Mouse (Mus musculus) forebrain, postnatal 0 days (tissue): ENCODE data around the gene Sorcs2. TPM values are rescaled to one million over a fixed set of nuclear protein-coding genes. Genes with fewer than 3 reads are reported as not detected.

Experiments used
- ATAC-seq: fragments of 200-750 bp; cut with Nextera tagmentation; 2 replicates; pipeline ENCODE4 v1.8.0; 2017; ENCODE audit warnings: mild to moderate bottlenecking, moderate library complexity
- DNase-seq: peaks from one replicate; pipeline ENCODE4 v3.0.0-alpha.2; 2015
- H3K27ac ChIP-seq: fragments of 300-500 bp; sonication (generic); 2 replicates; pipeline ENCODE4 v1.5.1; 2014; ENCODE audit warnings: low read depth, mild to moderate bottlenecking, antibody characterized with exemption, low read length, moderate library complexity, mixed read lengths
- H3K27me3 ChIP-seq: fragments of 300-500 bp; sonication (generic); 2 replicates; pipeline ENCODE4 v1.6.1; 2014; ENCODE audit warnings: mild to moderate bottlenecking, low read length, mixed read lengths; ENCODE audit not compliant: insufficient read depth
- H3K36me3 ChIP-seq: fragments of 300-500 bp; sonication (generic); 2 replicates; pipeline ENCODE4 v1.6.1; 2014; ENCODE audit warnings: mild to moderate bottlenecking, moderate library complexity; ENCODE audit not compliant: insufficient read depth
- H3K4me1 ChIP-seq: fragments of 300-500 bp; sonication (generic); 2 replicates; pipeline ENCODE4 v1.6.1; 2014; ENCODE audit warnings: antibody characterized with exemption; ENCODE audit not compliant: insufficient read depth
- H3K4me2 ChIP-seq: fragments of 300-500 bp; sonication (generic); 2 replicates; pipeline ENCODE4 v1.6.1; 2014; ENCODE audit warnings: low read depth, mild to moderate bottlenecking, moderate library complexity
- H3K4me3 ChIP-seq: fragments of 300-500 bp; sonication (generic); 2 replicates; pipeline ENCODE4 v1.5.1; 2014; ENCODE audit warnings: low read depth, low read length, mixed read lengths
- H3K9ac ChIP-seq: fragments of 300-500 bp; sonication (generic); 2 replicates; pipeline ENCODE4 v1.6.1; 2014; ENCODE audit warnings: mild to moderate bottlenecking
- H3K9me3 ChIP-seq: fragments of 300-500 bp; sonication (generic); 2 replicates; pipeline ENCODE4 v1.6.1; 2016; ENCODE audit warnings: low read length
- CTCF ChIP-seq: sonication (generic); IDR thresholded peaks from 2 replicates; pipeline ENCODE4 v1.5.1; 2016; ENCODE audit warnings: antibody characterized with exemption, control low read depth, low read depth
- WGBS: fragments of 180-500 bp; shearing (Covaris S2); extraction: QIAGEN DNeasy Blood & Tissue Kit; methylation state at CpG from one replicate; pipeline ENCODE4 v1.1.7; 2014; 5-methylcytosine and 5-hydroxymethylcytosine counted together
- polyA plus RNA-seq: library from polyadenylated mRNA; unstranded; fragments of >200 nt; fragmentation: Nextera tagmentation; extraction: Ambion mirVana; gene quantifications from 2 replicates; pipeline ENCODE4 v1.2.1, GENCODE M21; 2015
- total RNA-seq: library from RNA; depleted of rRNA; stranded (reverse); fragments of >200 nt; gene quantifications from 2 replicates; pipeline ENCODE4 v1.2.3, GENCODE M21; 2014

Gene Sorcs2
- total and polyA plus RNA-seq, 2 experiments from 2014 or later, result 10.0 to 29.8 TPM

- Histone ChIP-seq H3K4me2 (no peak overlapping the region), H3K36me3 (no peaks in the 10 kb centered on the region), H3K27ac (no peak overlapping the region), H3K9ac (no peak overlapping the region), H3K27me3 (no peaks in the 10 kb centered on the region), H3K4me1 (no peaks in the 10 kb centered on the region), H3K9me3 (no peaks in the 10 kb centered on the region), H3K4me3 (no peak overlapping the region)
- ATAC-seq (no peak), DNase-seq (no peak)
- 64% methylated on average over 3 of the region's 3 CpGs for WGBS
- TF ChIP-seq CTCF, result no peak
Observed at GRCm38 (mm10) chr5:36054498-36054897, 343.4 kb downstream of the Sorcs2 start.

GRCm38 (mm10) chr5:36043154-36043553 is 354.8 kb downstream of the Sorcs2 start:
- Histone ChIP-seq H3K9me3 (no peaks in the 10 kb centered on the region), H3K9ac (no peak overlapping the region), H3K4me2 (no peak overlapping the region), H3K4me1 (no peaks in the 10 kb centered on the region), H3K27me3 (no peaks in the 10 kb centered on the region), H3K36me3 (no peaks in the 10 kb centered on the region; the same call in 1 of the 2 replicates), H3K4me3 (no peak overlapping the region), H3K27ac (no peak overlapping the region)
- 92% methylated on average over 2 of the region's 2 CpGs for WGBS
- ATAC-seq, result no peak
- DNase-seq, result no peak
- TF ChIP-seq CTCF, result no peak

- Histone ChIP-seq H3K9ac (no peak overlapping the region), H3K4me2 (no peak overlapping the region), H3K4me1 (no peaks in the 10 kb centered on the region), H3K9me3 (no peaks in the 10 kb centered on the region), H3K4me3 (no peak overlapping the region), H3K27ac (no peak overlapping the region), H3K27me3 (no peaks in the 10 kb centered on the region), H3K36me3 (peaks cover 8% of the 10 kb centered on the region; the same call in 1 of the 2 replicates)
- WGBS, result 93% methylated on average over 6 of the region's 6 CpGs
- DNase-seq, result no peak
- no peak for ATAC-seq
- TF ChIP-seq CTCF, result no peak
Observed at GRCm38 (mm10) chr5:36041756-36042155, 356.2 kb downstream of the Sorcs2 start.

GRCm38 (mm10) chr5:36041236-36041562 is 356.7 kb downstream of the Sorcs2 start:
- Histone ChIP-seq H3K4me1 (no peaks in the 10 kb centered on the region), H3K27me3 (no peaks in the 10 kb centered on the region), H3K9ac (no peak overlapping the region), H3K36me3 (peaks cover 8% of the 10 kb centered on the region; the same call in 1 of the 2 replicates), H3K4me3 (no peak overlapping the region), H3K4me2 (no peak overlapping the region), H3K9me3 (no peaks in the 10 kb centered on the region), H3K27ac (no peak overlapping the region)
- DNase-seq (no peak), ATAC-seq (no peak; the same call in 1 of the 2 replicates)
- no peak for TF ChIP-seq CTCF

GRCm38 (mm10) chr5:36040398-36041235 is 357.3 kb downstream of the Sorcs2 start:
- Histone ChIP-seq H3K4me3 (no peak overlapping the region), H3K36me3 (peaks cover 8% of the 10 kb centered on the region; the same call in 1 of the 2 replicates), H3K27me3 (no peaks in the 10 kb centered on the region), H3K4me2 (no peak overlapping the region), H3K4me1 (no peaks in the 10 kb centered on the region), H3K9me3 (no peaks in the 10 kb centered on the region), H3K27ac (no peak overlapping the region), H3K9ac (no peak overlapping the region)
- DNase-seq (peak; percentile 62), ATAC-seq (peak; percentile 88)
- 29% methylated on average over 13 of the region's 13 CpGs for WGBS
- TF ChIP-seq CTCF, result no peak

GRCm38 (mm10) chr5:36039596-36039995 is 358.3 kb downstream of the Sorcs2 start:
- Histone ChIP-seq H3K27me3 (no peaks in the 10 kb centered on the region), H3K4me1 (no peaks in the 10 kb centered on the region), H3K36me3 (peaks cover 8% of the 10 kb centered on the region; the same call in 1 of the 2 replicates), H3K4me2 (no peak overlapping the region), H3K4me3 (no peak overlapping the region), H3K9me3 (no peaks in the 10 kb centered on the region), H3K9ac (no peak overlapping the region), H3K27ac (no peak overlapping the region)
- no peak for DNase-seq
- no peak for TF ChIP-seq CTCF
- 84% methylated on average over 5 of the region's 5 CpGs for WGBS
- ATAC-seq, result no peak
